Mouse (Mus musculus): ENCODE results near the gene Agbl1. TPM values are rescaled to one million over a fixed set of nuclear protein-coding genes. Genes with fewer than 3 reads are reported as not detected.

Gene Agbl1
- polyA plus RNA-seq, 1 experiment: not detected

DNA sequence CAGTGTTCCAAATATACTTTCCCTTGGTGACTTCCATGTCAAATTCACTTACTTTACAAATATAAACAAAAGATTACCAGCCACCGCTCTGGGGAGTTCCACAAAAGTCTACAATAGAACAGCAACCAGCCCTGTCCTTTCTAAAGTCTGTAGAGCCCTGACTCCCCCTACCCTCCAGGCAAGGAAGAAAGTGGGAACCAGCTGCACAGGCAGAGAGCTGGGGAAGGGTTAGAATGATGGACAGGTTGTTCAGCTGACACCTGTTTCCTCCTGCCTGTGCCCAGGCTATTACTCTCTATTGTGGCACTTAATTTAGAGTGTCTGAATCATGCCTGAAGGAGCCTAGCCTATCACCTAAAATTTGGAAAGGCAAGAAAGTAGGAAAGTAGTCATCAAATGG, 923.2 kb downstream of the Agbl1 start:
- Histone ChIP-seq H3K4me1 (ENCODE audit: control insufficient read depth, insufficient read depth, low read length) (no peaks in the 10 kb centered on the region), H3K4me3 (ENCODE audit: insufficient read depth, low read length) (no peak overlapping the region), H3K27ac (ENCODE audit: insufficient read depth, low read depth, low read length) (no peak overlapping the region)
- TF ChIP-seq POLR2A (IDR thresholded peaks at IDR 0.05; ENCODE audit: borderline replicate concordance, low read depth, low read length) (no peak), CTCF (IDR thresholded peaks at IDR 0.05; ENCODE audit: low read depth, low read length) (no peak)

DNA sequence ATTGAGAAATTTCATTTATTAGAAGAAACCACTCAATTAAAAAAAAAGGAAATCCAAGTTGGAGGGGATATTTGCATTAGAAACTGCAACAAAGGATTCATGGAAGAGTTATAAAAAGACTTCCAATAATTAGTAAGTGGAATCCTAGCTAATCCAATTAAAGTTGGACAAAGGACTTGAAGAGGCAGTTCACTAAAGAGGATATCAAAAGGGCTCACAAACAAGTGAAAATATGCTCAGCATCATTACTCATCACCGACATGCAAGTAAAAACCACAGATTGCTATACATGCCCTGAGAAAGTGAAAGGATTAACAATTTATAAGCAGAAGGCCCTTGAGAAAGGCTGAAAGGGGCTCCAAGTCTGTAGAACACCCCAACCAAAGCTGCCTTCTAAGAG, 935.2 kb downstream of the Agbl1 start:
- no peak overlapping the region for H3K27ac ChIP-seq (ENCODE audit: insufficient read depth, low read depth, low read length)
- TF ChIP-seq CTCF (IDR thresholded peaks at IDR 0.05; ENCODE audit: low read depth, low read length) (no peak), POLR2A (IDR thresholded peaks at IDR 0.05; ENCODE audit: borderline replicate concordance, low read depth, low read length) (no peak)
- H3K4me3 ChIP-seq (ENCODE audit: insufficient read depth, low read length): no peak overlapping the region
- no peaks in the 10 kb centered on the region for H3K4me1 ChIP-seq (ENCODE audit: control insufficient read depth, insufficient read depth, low read length)
